Mouse (Mus musculus) thymus, postnatal 0 days (tissue): Measurements from ENCODE around the gene Bloc1s1. TPM values are rescaled to one million over a fixed set of nuclear protein-coding genes. Genes with fewer than 3 reads are reported as not detected.
A peak's percentile ranks its signal among the peaks of the same experiment; 100 is the strongest.

ENCODE experiments used
- DNase-seq: peaks from one replicate; pipeline ENCODE4 v3.0.0-alpha.2; 2015; ENCODE audit warnings: low spot score
- polyA plus RNA-seq: library from polyadenylated mRNA; unstranded; fragments of >200 nt; fragmentation: Nextera tagmentation; extraction: Ambion mirVana; gene quantifications from 2 replicates; pipeline ENCODE4 v1.2.1, GENCODE M21; 2015

Bloc1s1 gene
- polyA plus RNA-seq = 251 and 253 TPM in 2 replicates

GRCm38 (mm10) chr10:128923935-128924334, at the start of gene Bloc1s1:
Bloc1s1 (minus strand) TSS chr10:128924035.
- no peak for DNase-seq

DNA sequence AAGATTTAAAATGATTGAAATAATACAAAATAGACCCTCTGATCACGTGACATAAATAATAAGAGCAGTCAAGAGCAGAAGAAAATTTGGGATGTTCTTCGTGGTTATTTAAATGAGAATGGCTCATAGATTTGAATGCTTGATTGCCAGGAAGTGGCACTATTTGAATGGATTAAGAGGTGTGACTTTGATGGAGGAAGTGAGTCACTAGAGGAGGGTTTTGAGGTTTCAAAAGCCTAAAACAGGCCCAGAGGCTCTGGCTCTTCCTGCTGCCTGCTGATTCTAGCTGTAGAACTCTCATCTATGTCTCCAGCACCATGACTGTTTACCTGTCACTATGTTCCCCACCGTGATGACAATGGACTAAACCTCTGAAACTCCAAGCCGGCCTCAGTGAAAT, 49.0 kb upstream of the Bloc1s1 start:
- DNase-seq = no peak

DNA sequence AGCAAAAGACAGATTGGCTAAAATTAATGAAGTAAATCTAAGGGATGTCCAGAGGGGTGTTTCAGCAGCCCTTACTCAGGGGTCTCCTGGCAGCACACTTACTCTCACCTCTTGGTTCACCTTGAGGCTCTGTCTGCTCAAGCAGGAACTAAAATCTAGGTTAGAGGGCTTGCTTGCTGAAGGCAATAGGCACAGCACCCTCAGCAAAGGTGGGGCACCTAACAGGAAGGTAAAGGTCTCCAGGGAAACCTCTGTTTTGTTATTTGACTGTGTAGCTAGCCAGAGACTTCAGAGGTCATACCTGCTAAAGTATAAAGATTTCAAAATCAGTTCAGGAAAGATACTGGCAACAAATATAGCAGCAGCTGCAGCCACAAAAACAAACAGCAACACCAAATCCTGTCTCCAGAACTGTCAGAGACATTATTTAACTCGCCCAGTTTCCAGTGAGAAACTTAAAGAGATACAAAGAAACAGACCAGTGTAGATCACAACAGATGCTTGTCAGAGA, 47.0 kb upstream of the Bloc1s1 start:
- no peak for DNase-seq

GRCm38 (mm10) chr10:128968341-128968749, 44.5 kb upstream of the Bloc1s1 start:
- DNase-seq = no peak

DNA sequence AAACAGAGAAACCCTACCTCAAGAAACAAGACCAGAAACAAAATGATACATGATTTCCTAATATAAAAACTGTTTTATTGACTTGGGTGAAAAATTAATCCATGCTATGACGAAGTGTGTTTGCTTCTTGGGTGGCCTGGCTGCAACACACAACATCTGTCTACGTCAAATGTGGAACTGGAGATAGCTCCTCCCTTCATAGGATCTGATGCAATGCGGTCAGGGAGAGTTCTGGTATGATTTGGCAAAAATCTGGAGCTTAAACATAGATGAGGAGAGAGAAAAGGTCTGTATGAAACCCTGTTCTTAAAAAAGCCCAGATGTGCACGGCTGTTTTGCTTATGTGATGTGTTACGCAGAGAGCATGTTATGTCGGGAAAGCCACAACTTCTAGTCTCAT, 42.0 kb upstream of the Bloc1s1 start:
- DNase-seq = no peak

DNA sequence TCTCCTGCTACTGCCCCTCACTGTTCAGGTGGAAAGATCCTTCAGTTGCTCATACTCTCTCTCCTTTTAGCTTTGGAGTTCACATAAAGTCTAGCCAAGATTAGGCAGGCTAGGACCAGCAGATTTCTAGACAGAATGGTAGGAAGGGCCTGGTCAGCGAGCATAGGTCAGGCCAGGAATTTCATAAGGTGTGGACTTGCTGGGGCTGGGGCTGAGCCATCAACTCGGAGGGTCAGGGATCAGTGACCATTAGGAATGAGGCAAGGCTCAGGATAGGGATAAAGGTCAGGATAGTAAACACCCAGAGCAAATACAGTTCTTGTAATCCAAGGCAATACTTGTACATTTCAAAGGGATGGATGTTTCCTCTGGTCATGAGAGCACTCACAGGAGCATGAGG, 41.1 kb upstream of the Bloc1s1 start:
- no peak for DNase-seq

DNA sequence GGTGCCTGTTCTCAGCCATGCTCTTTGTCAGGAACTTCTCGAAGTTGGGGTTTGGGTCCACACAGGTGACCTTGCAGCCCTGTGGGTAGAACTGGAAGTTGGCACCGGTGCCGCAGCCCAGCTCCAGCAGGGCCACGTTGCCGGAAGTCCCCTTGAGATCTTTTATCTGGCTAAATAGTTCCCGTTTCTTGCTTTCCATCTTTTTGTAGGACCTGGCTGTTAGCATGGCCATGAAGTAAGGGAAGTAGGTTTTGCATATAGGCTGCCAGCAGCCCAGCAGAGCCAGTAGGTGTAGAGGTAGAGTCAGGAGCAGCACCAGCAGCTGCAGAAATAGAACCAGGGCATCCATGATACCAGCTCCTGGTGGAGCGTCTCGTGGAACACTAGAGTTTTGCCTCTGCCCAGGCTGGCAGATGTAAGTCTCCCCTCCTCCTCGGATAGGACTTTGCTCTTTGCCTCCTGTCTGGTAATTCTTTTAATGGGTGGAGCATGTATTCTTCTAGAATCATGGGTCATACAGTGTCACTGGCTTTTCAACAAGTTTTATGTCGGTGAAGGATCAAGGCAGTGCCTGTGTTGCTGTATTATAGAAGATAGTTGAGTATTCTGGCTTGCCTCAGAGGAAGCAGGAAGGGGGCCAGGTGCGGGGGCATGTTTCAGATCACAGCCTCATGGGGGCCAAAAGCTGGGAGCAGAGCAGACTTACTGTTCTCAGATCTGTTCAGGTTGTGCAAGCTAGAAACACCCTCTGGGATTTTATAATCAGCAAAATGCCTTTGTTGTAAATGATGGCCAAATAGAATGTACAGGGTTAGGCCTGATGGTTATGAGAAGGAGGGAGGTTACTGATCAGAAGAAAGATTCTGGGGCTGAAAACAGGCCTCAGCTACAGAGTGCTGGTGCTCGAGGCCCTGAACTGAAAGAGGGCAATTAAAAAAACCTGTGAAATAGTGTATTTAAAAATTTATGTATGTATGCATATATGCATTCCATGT, 37.1 kb upstream of the Bloc1s1 start, which contains the start of gene Mettl7b:
TSS of gene Mettl7b (minus strand) at position 399 of the 995 bp plus-strand sequence.
- DNase-seq = peak; percentile 82

GRCm38 (mm10) chr10:128960142-128960541, 36.3 kb upstream of the Bloc1s1 start:
- DNase-seq = no peak

GRCm38 (mm10) chr10:128958340-128958739, 34.5 kb upstream of the Bloc1s1 start:
- DNase-seq = no peak

DNA sequence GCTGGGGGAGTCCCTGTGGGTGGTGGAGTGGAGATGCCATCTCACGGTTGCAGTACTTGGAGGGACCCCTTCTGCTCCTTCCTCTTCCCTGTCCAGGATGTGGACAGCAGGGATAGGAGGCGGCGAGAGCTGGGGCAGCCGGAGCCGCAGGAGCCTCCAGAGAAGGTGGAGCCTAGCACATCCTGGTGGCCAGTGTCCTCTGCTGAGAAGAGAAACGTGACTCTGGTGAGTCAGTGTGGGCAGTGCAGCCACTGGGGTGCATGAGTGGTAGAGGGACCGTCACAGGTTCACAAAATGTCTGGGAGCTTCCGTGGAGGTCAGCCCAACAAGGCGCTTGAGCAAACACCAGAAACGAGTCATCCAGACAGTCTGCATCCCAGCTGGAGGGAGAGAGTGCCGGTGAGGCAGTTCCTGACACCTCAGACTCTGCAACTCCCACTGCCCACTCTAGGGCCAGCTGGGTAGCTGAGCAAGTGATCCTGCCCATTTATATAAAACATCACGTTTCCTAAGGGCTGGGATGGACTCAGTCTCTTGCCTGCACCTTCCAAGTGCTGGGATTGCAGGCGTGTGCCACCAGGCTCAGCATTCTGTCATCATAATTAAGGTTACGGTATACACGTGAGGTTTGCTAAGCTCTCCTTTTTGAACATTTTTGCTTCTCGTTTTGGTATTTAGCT, 26.5 kb upstream of the Bloc1s1 start:
- DNase-seq = no peak

DNA sequence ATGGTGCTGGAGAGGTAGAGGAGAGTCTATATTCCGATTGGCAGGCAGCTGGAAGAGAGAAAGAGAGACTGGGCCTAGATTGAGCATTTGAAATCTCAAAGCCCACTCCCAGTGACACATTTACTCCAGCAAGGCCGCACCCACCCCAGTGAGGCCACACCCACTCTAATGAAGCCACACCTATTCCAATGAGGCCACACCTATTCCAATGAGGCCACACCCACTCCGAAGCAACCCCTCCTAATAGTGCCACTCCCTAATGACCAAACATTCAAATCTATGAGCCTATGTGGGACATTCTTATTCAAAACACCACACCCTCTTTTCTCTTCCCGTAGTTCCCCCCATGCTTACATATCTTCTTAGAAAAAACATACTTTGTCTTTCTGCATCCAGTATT, 23.7 kb upstream of the Bloc1s1 start:
- no peak for DNase-seq

GRCm38 (mm10) chr10:128945675-128946074, 21.8 kb upstream of the Bloc1s1 start:
- DNase-seq = peak; percentile 38

DNA sequence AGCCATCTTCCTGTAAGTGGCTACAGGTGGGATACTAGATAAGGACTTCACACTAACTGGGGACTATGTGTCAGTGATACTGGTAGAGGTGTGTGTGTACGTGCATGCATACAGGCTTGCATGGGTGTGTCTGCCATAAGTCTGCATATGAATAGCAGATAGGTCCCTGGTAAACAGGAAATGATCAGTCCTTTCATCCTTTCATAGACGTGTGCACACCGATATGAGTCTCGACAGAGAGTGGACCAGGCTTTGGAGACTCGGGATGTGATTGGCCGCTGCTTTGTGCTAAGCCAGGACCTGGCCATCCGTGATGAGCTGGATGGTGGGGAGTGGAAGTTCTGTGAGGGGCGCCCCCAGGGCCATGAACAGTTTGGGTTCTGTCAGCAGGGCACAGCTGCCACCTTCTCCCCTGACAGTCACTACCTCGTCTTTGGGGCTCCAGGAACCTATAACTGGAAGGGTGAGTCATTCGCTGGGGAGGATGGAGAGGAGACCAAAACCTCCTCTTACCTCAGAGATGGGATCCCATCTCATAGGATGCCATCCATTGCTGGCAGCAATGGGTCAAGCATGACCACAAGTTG, 16.7 kb upstream of the Bloc1s1 start:
- no peak for DNase-seq

GRCm38 (mm10) chr10:128938974-128939373, 15.1 kb upstream of the Bloc1s1 start:
- no peak for DNase-seq

DNA sequence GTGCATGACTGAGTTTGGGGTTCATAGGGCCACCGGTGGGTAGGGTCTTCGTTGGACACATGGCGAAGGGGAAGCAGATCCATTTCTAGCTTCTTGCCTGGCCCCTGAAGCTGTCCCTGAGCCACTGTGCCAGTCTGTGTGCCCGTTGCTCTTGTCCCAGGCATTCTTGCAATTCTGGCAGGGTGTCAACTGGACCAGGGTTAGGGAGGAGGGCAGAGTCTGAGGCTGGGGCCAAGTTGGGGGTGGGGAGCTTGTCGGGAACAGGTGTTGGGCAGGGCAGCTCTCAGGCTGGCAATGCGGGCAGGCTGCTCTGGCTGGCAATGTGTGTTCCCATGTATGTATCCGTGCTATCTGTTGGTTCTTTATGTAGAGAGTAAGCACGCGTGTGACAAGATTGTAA, 14.6 kb upstream of the Bloc1s1 start:
- DNase-seq = no peak

DNA sequence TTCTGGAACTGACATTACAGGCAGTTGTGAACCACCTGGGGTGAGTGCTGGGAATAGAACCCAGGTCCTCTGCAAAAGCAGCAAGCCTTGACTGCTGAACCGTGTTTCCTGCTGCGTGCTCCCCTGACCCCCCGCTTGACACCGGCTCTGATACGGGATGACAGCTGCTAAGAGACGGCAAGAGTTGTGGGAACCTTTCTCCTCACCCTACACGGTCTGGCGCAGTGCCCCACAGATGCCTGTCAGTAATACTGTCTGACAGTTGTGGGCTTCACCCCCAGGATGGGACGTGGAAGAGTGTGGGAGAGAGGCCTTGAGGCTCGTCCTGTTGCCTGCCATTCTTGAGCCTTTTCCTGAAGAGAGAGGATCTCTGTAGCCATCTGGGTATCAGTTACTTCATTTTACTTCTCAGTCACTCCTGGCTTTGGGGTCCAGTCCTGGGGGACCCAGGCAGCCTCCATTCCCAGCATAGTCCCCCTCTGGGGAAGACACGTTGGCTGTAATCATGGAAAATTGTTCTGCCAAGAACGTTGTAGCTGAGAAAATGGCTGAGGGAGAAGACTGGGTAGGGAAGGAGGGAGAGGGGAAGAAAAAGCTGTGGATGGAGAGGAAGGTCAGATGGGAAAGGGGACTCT, 14.0 kb upstream of the Bloc1s1 start:
- no peak for DNase-seq

DNA sequence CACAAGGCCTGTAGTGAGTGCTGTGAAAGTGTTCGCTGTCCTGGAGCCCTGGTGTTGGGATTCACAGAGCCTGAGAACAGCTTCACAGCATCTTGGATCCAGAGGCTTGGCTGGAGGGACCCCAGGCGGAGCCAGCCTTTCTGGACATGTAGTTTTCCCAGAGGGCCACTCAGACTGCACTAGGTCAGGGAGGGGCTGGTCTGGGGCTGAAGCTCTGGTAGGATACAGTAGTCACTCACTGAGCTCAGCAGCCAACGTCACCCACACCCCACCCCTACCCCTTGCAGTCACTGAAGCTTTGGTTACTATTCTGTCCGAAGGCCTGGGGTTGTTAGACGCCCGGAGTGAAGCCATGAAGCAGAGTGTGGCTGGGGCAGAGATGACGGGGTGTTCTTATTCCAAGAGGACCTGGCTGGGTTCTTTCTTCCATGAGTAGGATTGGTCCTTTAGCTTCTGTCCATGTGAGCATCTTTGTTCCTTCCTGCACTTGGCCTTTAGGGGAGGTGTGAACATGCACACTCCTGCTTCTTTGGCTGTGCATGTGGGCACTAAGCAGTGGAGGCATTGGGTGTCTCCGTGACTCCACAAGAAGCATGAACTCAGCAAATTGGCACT, 12.1 kb upstream of the Bloc1s1 start:
- DNase-seq = no peak

- DNase-seq = peak; percentile 38
Measured at GRCm38 (mm10) chr10:128934997-128935787, 11.4 kb upstream of the Bloc1s1 start.

DNA sequence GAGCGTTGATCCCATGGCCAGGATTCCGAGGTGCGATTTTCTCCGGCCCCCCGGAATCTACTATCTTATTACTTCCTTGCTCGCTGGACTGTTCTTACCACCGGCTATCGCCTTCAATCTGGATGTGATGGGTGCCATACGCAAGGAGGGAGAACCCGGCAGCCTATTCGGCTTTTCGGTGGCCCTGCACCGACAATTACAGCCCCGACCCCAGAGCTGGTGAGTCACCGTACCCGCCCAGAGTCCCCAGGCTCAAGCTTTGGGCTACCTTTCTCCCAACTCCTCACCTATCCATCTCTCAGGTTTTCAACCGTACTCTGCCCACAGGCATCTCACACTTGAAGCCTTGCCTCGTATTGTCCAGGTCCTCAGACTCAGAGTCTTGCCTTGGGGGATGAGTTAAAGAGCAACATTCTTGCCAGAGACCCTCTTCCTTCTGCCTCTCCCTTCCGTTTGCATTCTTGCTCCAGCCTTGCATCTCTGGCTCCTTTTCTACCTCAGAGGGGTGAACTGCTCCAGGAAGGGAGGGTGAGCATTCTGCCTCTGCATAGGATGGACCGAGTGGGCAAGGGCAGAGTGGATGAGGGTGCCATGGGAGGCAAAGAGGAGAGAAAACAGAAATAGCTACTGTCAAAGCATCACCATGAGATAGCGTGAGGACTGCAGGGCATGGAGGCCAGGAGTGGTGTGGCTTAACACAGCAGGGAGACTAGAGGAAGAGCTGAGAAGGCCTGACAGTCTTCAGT, 10.3 kb upstream of the Bloc1s1 start:
- no peak for DNase-seq
